Mouse (Mus musculus) heart, adult 8-10 months (tissue): ENCODE measurements at regions not wholly inside any gene's neighbourhood (a gene's known extent, or its start where the extent isn't known, plus 50 kb on each side); places are given as distances from the start of the nearest gene placed in this dataset.

Experiments
- DNase-seq: peaks from one replicate; pipeline ENCODE4 v3.0.0; 2022; ENCODE audit warnings: low spot score

GRCm38 (mm10) chr8:126538136-126538535 is 55.6 kb downstream of the Irf2bp2 start:
- DNase-seq = no peak

GRCm38 (mm10) chr8:126536928-126537618 is 56.7 kb downstream of the Irf2bp2 start:
- peak; percentile 86 for DNase-seq

GRCm38 (mm10) chr8:126536132-126536927 is 57.5 kb downstream of the Irf2bp2 start:
- DNase-seq = no peak

- DNase-seq = no peak
Measured at GRCm38 (mm10) chr8:126532284-126532974, 57.6 kb upstream of the Tarbp1 start.

GRCm38 (mm10) chr8:126531459-126531858 is 56.6 kb upstream of the Tarbp1 start:
- no peak for DNase-seq

GRCm38 (mm10) chr8:126529409-126529808 is 54.5 kb upstream of the Tarbp1 start:
- no peak for DNase-seq

- DNase-seq = no peak
Measured at GRCm38 (mm10) chr8:126528434-126529080, 53.7 kb upstream of the Tarbp1 start.

GRCm38 (mm10) chr8:126526864-126527571 is 52.2 kb upstream of the Tarbp1 start:
- peak; percentile 91 for DNase-seq

GRCm38 (mm10) chr8:126525575-126525974 is 50.7 kb upstream of the Tarbp1 start:
- no peak for DNase-seq
